ENCODE assay signal across 41 mouse cellular contexts in the genomic region with DNA sequence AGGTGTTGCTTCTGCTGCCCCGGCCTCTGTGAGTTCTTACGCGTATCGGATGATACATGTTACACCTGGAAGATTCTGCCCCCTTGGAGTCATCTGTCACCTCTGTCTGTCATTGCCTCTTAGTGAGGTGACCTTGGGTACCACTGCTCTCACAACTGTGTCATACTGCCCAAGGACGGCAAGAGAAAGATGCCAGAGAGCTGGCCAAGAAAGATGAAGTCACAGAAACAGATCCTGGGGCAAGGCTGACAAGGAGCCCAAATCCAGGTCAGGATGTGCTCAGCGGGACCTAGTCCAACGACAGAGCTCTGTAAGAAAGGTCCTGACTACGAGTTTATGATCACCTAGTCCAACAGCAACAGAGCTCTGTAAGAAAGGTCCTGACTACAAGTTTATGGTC. TPM values are rescaled to one million over a fixed set of nuclear protein-coding genes. Genes with fewer than 3 reads are reported as not detected.
"Had no signal": no experiment of that assay in that cellular context is flagged by ENCODE, and none has a peak within 500 bp of the region (broad histone marks: within the 10 kb centered on the region; RNA-seq: fewer than 3 reads in every experiment).

No protein-coding gene starts in this region.

- H3K4me3 ChIP-seq: gastrocnemius, adult 2 months; heart, embryonic 13.5 days; heart, embryonic 15.5 days; hindbrain, embryonic 13.5 days; hindbrain, embryonic 15.5 days; layer of hippocampus, adult 2 months; limb, embryonic 13.5 days; limb, embryonic 15.5 days; liver, embryonic 12.5 days had no signal

- H3K36me3 ChIP-seq: heart, embryonic 13.5 days; heart, embryonic 15.5 days; hindbrain, embryonic 13.5 days; hindbrain, embryonic 15.5 days; limb, embryonic 13.5 days; limb, embryonic 15.5 days; liver, embryonic 12.5 days had no signal

- H3K9me3 ChIP-seq: heart, embryonic 13.5 days; heart, embryonic 15.5 days; hindbrain, embryonic 13.5 days; hindbrain, embryonic 15.5 days; limb, embryonic 13.5 days; limb, embryonic 15.5 days; liver, embryonic 12.5 days had no signal

- ATAC-seq: hindbrain, postnatal 0 days; intestine, postnatal 0 days; liver, embryonic 12.5 days had no signal

- H3K27ac ChIP-seq: gastrocnemius, adult 2 months; heart, embryonic 13.5 days; heart, embryonic 15.5 days; hindbrain, embryonic 13.5 days; hindbrain, embryonic 15.5 days; hindbrain, postnatal 0 days; layer of hippocampus, adult 2 months; limb, embryonic 13.5 days; limb, embryonic 15.5 days; liver, embryonic 12.5 days; liver, embryonic 14.5 days had no signal

- H3K4me2 ChIP-seq: heart, embryonic 11.5 days; heart, embryonic 13.5 days; heart, embryonic 15.5 days; hindbrain, embryonic 13.5 days; hindbrain, embryonic 15.5 days; limb, embryonic 13.5 days; limb, embryonic 15.5 days; liver, embryonic 12.5 days had no signal

- H3K9ac ChIP-seq: heart, embryonic 13.5 days; heart, embryonic 15.5 days; hindbrain, embryonic 13.5 days; hindbrain, embryonic 15.5 days; limb, embryonic 13.5 days; limb, embryonic 15.5 days; liver, embryonic 12.5 days; liver, embryonic 14.5 days had no signal

- DNase-seq: gastrocnemius, adult 2 months; gastrocnemius, postnatal 10 days; gastrocnemius, postnatal 25 days; heart, adult 18-20 months; heart, postnatal 14 days; heart, postnatal 36 days; kidney, adult 18-20 months; kidney, adult 8-10 months; kidney, postnatal 10 days; kidney, postnatal 25 days; kidney, postnatal 4 days; layer of hippocampus, adult 9-11 months; layer of hippocampus, postnatal 36 days; left cerebral cortex, postnatal 4 days had no signal

RNA-seq across cellular contexts. Expression of a gene that starts 2.1 kb away (rescaled TPM):
- total RNA-seq: gastrocnemius, adult 2 months; gastrocnemius, postnatal 10 days; gastrocnemius, postnatal 25 days; granulocyte monocyte progenitor cell, adult 5-6 weeks; layer of hippocampus, adult 2 months; layer of hippocampus, postnatal 36 days had no signal

RNA-seq across cellular contexts. Expression of a gene that starts 13.2 kb away (rescaled TPM):
- total RNA-seq: gastrocnemius, adult 2 months; gastrocnemius, postnatal 10 days; gastrocnemius, postnatal 25 days; gastrocnemius, postnatal 4 days; granulocyte monocyte progenitor cell, adult 5-6 weeks; heart, adult 18-20 months; heart, postnatal 14 days; heart, postnatal 36 days; hematopoietic stem cell, adult 5-6 weeks; hindbrain, postnatal 0 days; layer of hippocampus, adult 2 months; layer of hippocampus, postnatal 14 days; layer of hippocampus, postnatal 36 days; left cerebral cortex, adult 18-20 months; left cerebral cortex, adult 8-10 months; left cerebral cortex, postnatal 10 days; left cerebral cortex, postnatal 25 days; left cerebral cortex, postnatal 4 days; liver, adult 2 months had no signal
- polyA plus RNA-seq: heart, embryonic 11.5 days; heart, embryonic 13.5 days; heart, embryonic 15.5 days; heart, postnatal 0 days; hindbrain, embryonic 11.5 days; hindbrain, embryonic 13.5 days; hindbrain, embryonic 15.5 days; hindbrain, postnatal 0 days; intestine, embryonic 14.5 days; intestine, postnatal 0 days; kidney, embryonic 14.5 days; kidney, embryonic 16.5 days; limb, embryonic 11.5 days; limb, embryonic 13.5 days; limb, embryonic 15.5 days; liver, adult 2 months; liver, embryonic 12.5 days; liver, embryonic 14.5 days had no signal

RNA-seq across cellular contexts. Expression of a gene that starts 25.1 kb away (rescaled TPM):
- total RNA-seq: gastrocnemius, adult 2 months; gastrocnemius, postnatal 10 days; gastrocnemius, postnatal 25 days; gastrocnemius, postnatal 4 days; granulocyte monocyte progenitor cell, adult 5-6 weeks; heart, adult 18-20 months; hematopoietic stem cell, adult 5-6 weeks; layer of hippocampus, adult 2 months; layer of hippocampus, postnatal 36 days; left cerebral cortex, adult 18-20 months; left cerebral cortex, adult 8-10 months; left cerebral cortex, postnatal 4 days; liver, adult 2 months had no signal
- polyA plus RNA-seq: heart, embryonic 11.5 days; hindbrain, embryonic 11.5 days; hindbrain, embryonic 13.5 days; hindbrain, embryonic 15.5 days; kidney, embryonic 14.5 days; kidney, embryonic 16.5 days; limb, embryonic 11.5 days; limb, embryonic 13.5 days had no signal

RNA-seq across cellular contexts. Expression of a gene that starts 33.3 kb away (rescaled TPM):
- total RNA-seq: gastrocnemius, adult 2 months; gastrocnemius, postnatal 10 days; gastrocnemius, postnatal 25 days; gastrocnemius, postnatal 4 days; granulocyte monocyte progenitor cell, adult 5-6 weeks; heart, adult 18-20 months; heart, postnatal 14 days; heart, postnatal 36 days; hematopoietic stem cell, adult 5-6 weeks; hindbrain, postnatal 0 days; layer of hippocampus, adult 2 months; layer of hippocampus, postnatal 14 days; layer of hippocampus, postnatal 36 days; left cerebral cortex, adult 18-20 months; left cerebral cortex, adult 8-10 months; left cerebral cortex, postnatal 10 days; left cerebral cortex, postnatal 25 days; left cerebral cortex, postnatal 4 days; liver, adult 2 months had no signal
- polyA plus RNA-seq: heart, embryonic 11.5 days; heart, embryonic 13.5 days; heart, embryonic 15.5 days; heart, postnatal 0 days; hindbrain, embryonic 11.5 days; hindbrain, embryonic 13.5 days; hindbrain, embryonic 15.5 days; hindbrain, postnatal 0 days; intestine, embryonic 14.5 days; intestine, postnatal 0 days; kidney, embryonic 14.5 days; kidney, embryonic 16.5 days; limb, embryonic 11.5 days; limb, embryonic 13.5 days; limb, embryonic 15.5 days; liver, adult 2 months; liver, embryonic 12.5 days; liver, embryonic 14.5 days had no signal

RNA-seq across cellular contexts. Expression of a gene that starts 53.2 kb away (rescaled TPM):
- total RNA-seq: gastrocnemius, adult 2 months; gastrocnemius, postnatal 10 days; gastrocnemius, postnatal 25 days; gastrocnemius, postnatal 4 days; granulocyte monocyte progenitor cell, adult 5-6 weeks; heart, adult 18-20 months; heart, postnatal 14 days; heart, postnatal 36 days; hematopoietic stem cell, adult 5-6 weeks; hindbrain, postnatal 0 days; layer of hippocampus, adult 2 months; layer of hippocampus, postnatal 14 days; layer of hippocampus, postnatal 36 days; left cerebral cortex, adult 18-20 months; left cerebral cortex, adult 8-10 months; left cerebral cortex, postnatal 10 days; left cerebral cortex, postnatal 25 days; liver, adult 2 months had no signal
- polyA plus RNA-seq: heart, embryonic 11.5 days; heart, embryonic 13.5 days; heart, embryonic 15.5 days; heart, postnatal 0 days; hindbrain, embryonic 11.5 days; hindbrain, embryonic 13.5 days; hindbrain, embryonic 15.5 days; hindbrain, postnatal 0 days; intestine, embryonic 14.5 days; intestine, postnatal 0 days; kidney, embryonic 14.5 days; kidney, embryonic 16.5 days; limb, embryonic 11.5 days; limb, embryonic 13.5 days; limb, embryonic 15.5 days; liver, adult 2 months; liver, embryonic 12.5 days; liver, embryonic 14.5 days had no signal
